Mouse (Mus musculus) neutrophil, adult 5-6 weeks (primary cell): ENCODE measurements around the gene Olfr1248. TPM values are rescaled to one million over a fixed set of nuclear protein-coding genes. Genes with fewer than 3 reads are reported as not detected.
"Not testable (repeated sequence)": the region's sequence is repeated elsewhere in the genome, so short reads cannot be mapped to it uniquely, and the experiment has no call there.

Source experiments
- ATAC-seq: fragments of 151-379, 151-347 bp; 2 replicates; pipeline ENCODE4 v1.8.0; 2017; ENCODE audit warnings: mild to moderate bottlenecking, moderate TSS enrichment; ENCODE audit not compliant: insufficient number of reproducible peaks, poor library complexity, low FRiP score, severe bottlenecking; ENCODE audit errors: extremely low read depth
- total RNA-seq: library from RNA; stranded (forward); fragments of 200-1000 nt; gene quantifications from 2 replicates; pipeline ENCODE4 v1.2.3, GENCODE M21; 2017

Olfr1248 gene
- total RNA-seq: not detected in 2 replicates

GRCm38 (mm10) chr2:89618145-89618544, at the start of gene Olfr1248:
Gene Olfr1248, minus strand, starts transcription at chr2:89618245.
- ATAC-seq: not testable (repeated sequence)

- no peak for ATAC-seq
These were observed 43.3 kb upstream of the Olfr1248 start, which contains the start of gene Olfr1250 for GRCm38 (mm10) chr2:89661367-89661766. Gene Olfr1250, minus strand, starts transcription at chr2:89661467.

- ATAC-seq: no peak
These were observed 16.8 kb upstream of the Olfr1248 start, which contains the start of gene Olfr1249 for GRCm38 (mm10) chr2:89634883-89635282. Gene Olfr1249, minus strand, starts transcription at chr2:89634983.

DNA sequence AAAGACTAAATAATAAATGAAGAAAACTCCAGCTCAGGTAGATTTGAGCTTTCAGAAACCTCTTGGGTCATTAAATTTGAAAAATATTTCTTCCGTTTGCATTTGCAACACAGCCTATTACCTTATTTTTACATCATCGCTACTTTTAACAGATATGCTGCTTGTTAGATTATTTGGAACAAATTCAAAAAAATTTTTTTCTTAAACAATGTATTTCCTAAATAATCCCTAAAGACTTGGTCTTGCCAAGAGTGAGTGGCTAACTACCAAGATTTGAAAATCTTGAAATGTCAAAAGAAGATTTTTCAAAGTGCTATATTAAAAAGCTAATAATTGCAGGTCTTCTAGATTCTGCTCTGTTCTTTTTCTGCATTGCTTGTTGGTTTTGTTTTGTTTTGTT, 4.0 kb downstream of the Olfr1248 start, which contains the start of gene Olfr1247:
TSS of gene Olfr1247 (minus strand) at position 101 of the 400 bp plus-strand sequence.
- ATAC-seq: no peak

DNA sequence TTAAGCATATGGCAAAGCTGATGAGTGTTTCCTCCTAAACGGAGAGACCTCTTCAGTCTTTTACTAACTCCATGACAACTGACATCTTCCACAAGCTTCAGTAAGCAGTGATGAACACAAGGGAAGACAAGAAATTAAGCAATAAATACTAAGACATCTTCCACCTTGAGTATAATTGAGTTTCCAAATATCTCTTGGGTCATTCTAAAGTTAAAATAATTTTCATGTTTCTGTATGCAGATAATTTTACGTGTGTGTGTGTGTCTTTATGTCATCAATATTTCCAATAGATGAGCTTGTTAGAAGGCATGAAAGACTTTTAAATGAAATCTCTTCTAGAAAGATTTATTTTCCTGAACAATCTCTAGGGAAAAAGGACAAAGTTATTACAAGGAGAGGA, 25.0 kb downstream of the Olfr1248 start, which contains the start of gene Olfr1246:
TSS of gene Olfr1246 (minus strand) at position 101 of the 400 bp plus-strand sequence.
- no peak for ATAC-seq

- ATAC-seq: no peak
These were observed 39.7 kb downstream of the Olfr1248 start, which contains the start of gene Olfr1245 for GRCm38 (mm10) chr2:89578347-89578746. Gene Olfr1245, minus strand, starts transcription at chr2:89578447.

Other genes with a start within 250 kb of the Olfr1248 start
- not detected in 2 replicates for gene Olfr1238, start 208.6 kb downstream of the Olfr1248 start, total RNA-seq
- not detected in 2 replicates for gene Olfr1239, start 197.8 kb downstream of the Olfr1248 start, total RNA-seq
- not detected in 2 replicates for gene Olfr1240, start 175.2 kb downstream of the Olfr1248 start, total RNA-seq
- gene Olfr1241, start 131.1 kb downstream of the Olfr1248 start, total RNA-seq: not detected in 2 replicates
- gene Olfr1242, start 119.9 kb downstream of the Olfr1248 start, total RNA-seq: not detected in 2 replicates
- gene Olfr1243, start 86.8 kb downstream of the Olfr1248 start, total RNA-seq: not detected in 2 replicates
- gene Olfr1245, start 39.8 kb downstream of the Olfr1248 start, total RNA-seq: not detected in 2 replicates
- gene Olfr1246, start 25.1 kb downstream of the Olfr1248 start, total RNA-seq: 0.12 and 0.35 TPM in 2 replicates
- 0.12 TPM in 1 of 2 replicates, not detected in the other for gene Olfr1247, start 4.1 kb downstream of the Olfr1248 start, total RNA-seq
- not detected in 2 replicates for gene Olfr1249, start 16.7 kb upstream of the Olfr1248 start, total RNA-seq
- gene Olfr1250, start 43.2 kb upstream of the Olfr1248 start, total RNA-seq: 0.35 TPM in 1 of 2 replicates, not detected in the other
- gene Olfr1251, start 53.7 kb upstream of the Olfr1248 start, total RNA-seq: not detected in 2 replicates
- gene Olfr1252, start 106.8 kb upstream of the Olfr1248 start, total RNA-seq: 0.23 TPM in 1 of 2 replicates, not detected in the other
- gene Olfr1253, start 138.8 kb upstream of the Olfr1248 start, total RNA-seq: 0.12 TPM in 1 of 2 replicates, not detected in the other
- gene Olfr1254, start 175.4 kb upstream of the Olfr1248 start, total RNA-seq: not detected in 2 replicates
- gene Olfr1255, start 193.8 kb upstream of the Olfr1248 start, total RNA-seq: not detected in 2 replicates
- not detected in 2 replicates for gene Olfr1256, start 223.3 kb upstream of the Olfr1248 start, total RNA-seq
- not detected in 2 replicates for gene Olfr48, start 230.0 kb upstream of the Olfr1248 start, total RNA-seq